Mouse (Mus musculus) bone marrow, adult 2 months (tissue): ENCODE results near the gene Nox4.

ENCODE experiments used
- CTCF ChIP-seq: fragments of 200-500 bp; IDR thresholded peaks from 2 replicates; pipeline ENCODE4 v1.5.1; 2011; ENCODE audit warnings: low read length, control low read depth; ENCODE audit not compliant: control insufficient read depth, insufficient read depth
- POLR2A ChIP-seq: fragments of 200-500 bp; IDR thresholded peaks from 2 replicates; pipeline ENCODE4 v1.6.1; 2011; ENCODE audit warnings: low read depth, mild to moderate bottlenecking, control low read depth, low read length, borderline replicate concordance; ENCODE audit not compliant: control insufficient read depth

DNA sequence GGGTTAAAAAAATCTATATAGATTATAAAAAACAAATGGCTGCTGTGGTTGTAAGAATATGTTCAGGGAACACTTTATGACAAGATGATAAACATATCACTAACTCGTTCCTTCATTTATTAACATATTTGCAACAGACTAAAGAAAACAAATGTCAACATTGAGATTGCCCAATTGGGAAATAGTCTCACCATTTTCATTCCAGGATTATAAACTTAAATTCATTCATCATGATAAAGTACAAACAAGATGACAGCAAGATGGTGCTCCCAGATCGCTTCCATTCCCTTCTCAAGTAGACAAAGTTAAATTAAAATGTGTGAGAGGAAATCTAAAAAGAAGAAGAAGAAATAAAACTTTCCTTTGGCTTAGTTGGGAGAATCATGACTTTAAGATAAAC is 124.9 kb downstream of the Nox4 start:
- no peak for TF ChIP-seq CTCF
- TF ChIP-seq POLR2A = no peak
